Mouse (Mus musculus): Measurements from ENCODE around the gene Tmco4. TPM values are rescaled to one million over a fixed set of nuclear protein-coding genes. Genes with fewer than 3 reads are reported as not detected.
A peak's percentile ranks its signal among the peaks of the same experiment; 100 is the strongest.

Gene Tmco4
- total RNA-seq, 2 experiments from 2014 or later, result 1.5 to 1.8 TPM

GRCm38 (mm10) chr4:139054300-139054923 is 81.7 kb downstream of the Tmco4 start:
- DNase-seq (ENCODE audit: low spot score in 2 of 2), result peak; percentile 73 to 79

DNA sequence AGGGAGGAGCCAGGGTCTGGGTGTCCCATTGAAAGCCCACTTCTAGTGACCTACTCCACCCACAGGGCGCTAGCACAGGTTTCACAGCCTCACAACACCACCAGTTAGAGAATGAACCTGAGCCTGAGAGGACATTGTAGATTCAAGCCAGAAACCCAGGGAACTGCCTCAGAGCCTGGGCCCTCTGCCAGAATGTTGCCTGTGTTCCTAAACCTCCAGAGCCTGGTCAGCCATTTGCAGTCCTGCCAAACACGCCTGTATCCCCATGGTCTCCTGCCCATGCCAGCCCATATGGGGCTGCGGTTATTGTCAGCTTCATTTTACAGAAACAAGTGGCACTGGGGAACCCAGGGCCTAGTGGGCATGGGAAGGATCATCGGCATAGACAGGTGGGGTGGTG is 82.6 kb downstream of the Tmco4 start:
- no peak for DNase-seq (ENCODE audit: low spot score in 2 of 2)

DNA sequence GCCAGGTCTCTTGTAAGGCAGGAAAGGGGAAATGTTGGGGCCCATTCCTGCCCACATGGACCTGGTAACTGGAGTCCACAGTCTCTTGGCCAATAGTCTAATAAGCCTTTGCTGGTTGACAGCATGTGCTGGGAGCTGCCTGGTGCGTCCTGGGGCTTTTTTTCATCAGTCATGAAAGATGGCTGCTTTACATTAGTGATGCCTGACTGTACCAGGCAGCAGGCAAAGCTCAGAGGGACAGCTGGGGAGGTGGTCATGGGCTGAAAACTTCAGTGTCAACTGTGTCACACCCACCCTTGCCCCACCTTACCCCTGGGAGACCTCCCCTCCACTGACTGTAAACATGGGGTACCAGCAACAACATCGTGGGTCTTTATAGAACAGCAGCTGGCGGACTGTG is 83.1 kb downstream of the Tmco4 start:
- no peak for DNase-seq (ENCODE audit: low spot score in 2 of 2)

DNA sequence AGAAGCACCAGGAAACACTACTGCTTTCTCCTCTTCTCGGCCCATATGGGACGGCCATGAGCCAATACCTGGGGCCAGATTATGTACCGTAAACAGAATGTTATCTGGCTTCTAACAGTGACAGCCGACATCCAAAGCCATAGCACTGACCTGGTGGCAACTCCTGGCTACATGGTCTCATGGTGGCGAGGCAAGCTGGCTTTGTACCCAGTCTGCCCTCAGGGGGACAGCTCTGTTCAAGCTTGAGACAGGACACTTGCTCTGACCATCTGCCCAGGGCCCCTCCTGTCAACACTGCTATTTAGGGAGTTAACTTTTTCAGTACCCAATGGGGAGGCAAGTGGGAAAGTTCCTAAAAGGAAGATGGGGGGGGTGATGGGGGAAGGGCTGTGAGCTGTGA is 84.6 kb downstream of the Tmco4 start:
- DNase-seq (ENCODE audit: low spot score in 2 of 2), result no peak

DNA sequence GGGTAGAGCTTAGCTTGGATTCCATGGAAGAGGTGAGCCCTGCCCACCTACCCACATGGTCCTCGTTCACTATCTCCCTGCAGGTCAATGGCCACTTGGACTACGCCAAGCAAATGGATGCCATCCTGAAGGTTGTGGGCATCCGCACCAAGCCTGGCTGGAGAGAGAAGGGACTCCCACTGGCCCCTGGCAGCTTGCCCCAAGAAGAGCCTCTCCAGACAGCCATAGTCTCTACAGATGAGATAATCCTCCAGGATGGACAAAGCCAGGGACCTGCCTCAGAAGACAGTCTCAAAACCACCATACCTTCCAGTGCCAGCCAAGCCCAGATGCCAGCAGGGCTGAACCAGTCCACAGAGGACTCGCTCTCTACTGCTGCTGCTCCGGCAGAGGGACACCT is 85.3 kb downstream of the Tmco4 start:
- DNase-seq (ENCODE audit: low spot score in 2 of 2), result no peak

DNA sequence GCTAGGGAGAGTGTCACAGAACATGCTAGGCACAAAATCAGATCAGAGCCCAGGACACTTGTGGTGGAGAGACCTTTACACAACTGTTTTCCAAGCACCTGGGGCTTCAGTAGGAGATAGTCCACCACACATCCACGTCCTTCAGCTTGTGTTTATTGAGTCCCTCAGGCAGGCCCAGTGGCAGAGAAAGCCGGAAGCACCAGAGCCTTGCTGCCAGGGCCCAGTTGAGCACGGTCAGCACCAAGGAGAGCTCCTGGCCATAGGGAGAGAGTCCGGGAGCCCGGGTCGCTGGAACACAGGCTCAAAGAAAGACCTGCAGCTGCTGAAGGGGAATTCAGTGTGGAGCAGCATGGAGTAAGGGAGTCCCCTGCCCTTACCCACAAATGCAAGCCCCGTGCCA is 86.9 kb downstream of the Tmco4 start:
- peak in 1 of 2 experiments; percentile 54 for DNase-seq (ENCODE audit: low spot score in 2 of 2)

GRCm38 (mm10) chr4:139064831-139065230 is 92.1 kb downstream of the Tmco4 start:
- DNase-seq (ENCODE audit: low spot score in 2 of 2), result no peak

- peak in 1 of 2 experiments; percentile 65 for DNase-seq (ENCODE audit: low spot score in 2 of 2)
These were observed 95.6 kb downstream of the Tmco4 start for GRCm38 (mm10) chr4:139068287-139068686.

DNA sequence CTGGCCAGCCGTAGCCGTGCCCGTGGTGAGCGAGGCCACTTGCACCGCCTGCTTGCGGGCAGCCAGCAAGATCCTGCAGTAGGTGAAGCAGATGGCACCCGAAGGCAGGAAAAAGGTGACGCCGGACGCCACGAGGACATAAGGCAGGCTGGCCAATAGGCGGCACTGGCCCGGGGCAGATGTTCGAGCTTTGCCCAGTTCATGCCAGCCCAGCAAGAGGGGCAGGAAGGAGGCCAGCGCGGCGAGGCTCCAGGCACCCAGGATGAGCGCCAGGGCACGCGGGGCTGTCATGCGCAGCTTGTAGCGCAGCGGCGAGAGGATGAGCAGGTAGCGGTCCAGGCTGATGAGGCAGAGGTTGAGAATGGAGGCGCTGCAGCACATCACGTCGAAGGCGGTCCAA is 101.4 kb downstream of the Tmco4 start:
- peak in 1 of 2 experiments; percentile 39 for DNase-seq (ENCODE audit: low spot score in 2 of 2)

GRCm38 (mm10) chr4:139075041-139075711 is 102.5 kb downstream of the Tmco4 start, which contains the start of gene Htr6:
Gene Htr6, minus strand, starts transcription at chr4:139075570.
- peak in 1 of 2 experiments; percentile 45 for DNase-seq (ENCODE audit: low spot score in 2 of 2)

- DNase-seq (ENCODE audit: low spot score in 2 of 2), result no peak
These were observed 103.2 kb downstream of the Tmco4 start for GRCm38 (mm10) chr4:139075915-139076314.

DNA sequence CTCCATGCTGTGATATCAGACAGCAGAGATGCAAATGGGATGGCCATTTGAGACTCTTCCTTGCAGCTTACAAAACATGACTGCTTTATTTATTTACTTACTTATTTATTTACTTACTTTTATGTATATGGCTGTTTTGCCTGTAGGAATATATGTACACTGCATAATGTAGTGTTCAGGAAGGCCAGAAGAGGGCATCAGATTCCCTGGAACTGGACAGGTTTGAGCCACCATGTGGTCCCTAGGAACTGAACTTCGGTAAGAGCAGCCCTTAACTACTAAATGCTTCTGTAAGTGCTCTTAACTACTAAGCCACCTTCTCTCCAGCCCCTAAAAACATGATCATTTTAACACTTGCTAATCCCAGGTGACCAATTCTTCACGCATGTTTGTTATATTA is 105.6 kb downstream of the Tmco4 start:
- DNase-seq (ENCODE audit: low spot score in 2 of 2), result no peak

DNA sequence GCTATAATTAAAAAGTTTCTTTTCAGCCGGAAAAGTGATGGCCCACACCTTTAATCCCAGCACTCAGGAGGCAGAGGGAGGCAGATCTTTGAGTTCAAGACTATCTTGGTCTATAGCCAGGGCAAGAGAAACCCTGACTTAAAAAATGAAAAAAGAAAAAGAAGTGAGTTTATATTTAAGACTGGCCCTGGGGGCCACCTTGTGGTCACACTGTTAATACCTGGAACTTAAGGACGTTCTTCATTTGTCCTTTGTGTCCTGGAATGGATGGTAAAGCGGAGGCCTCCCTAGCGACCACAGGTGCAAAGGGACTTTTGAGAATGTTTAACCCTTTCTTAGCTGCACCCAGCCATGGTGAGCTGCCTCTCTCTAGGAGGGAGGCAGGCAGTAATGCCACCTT is 106.0 kb downstream of the Tmco4 start:
- DNase-seq (ENCODE audit: low spot score in 2 of 2), result no peak

- no peak for DNase-seq (ENCODE audit: low spot score in 2 of 2)
These were observed 106.8 kb downstream of the Tmco4 start for GRCm38 (mm10) chr4:139079439-139079838.

GRCm38 (mm10) chr4:139080259-139080658 is 107.6 kb downstream of the Tmco4 start:
- DNase-seq (ENCODE audit: low spot score in 2 of 2), result no peak

GRCm38 (mm10) chr4:139081270-139081931 is 108.7 kb downstream of the Tmco4 start:
- peak; percentile 42 to 61 for DNase-seq (ENCODE audit: low spot score in 2 of 2)

GRCm38 (mm10) chr4:139082790-139083564 is 110.3 kb downstream of the Tmco4 start:
- peak; percentile 78 to 81 for DNase-seq (ENCODE audit: low spot score in 2 of 2)

- DNase-seq (ENCODE audit: low spot score in 2 of 2), result no peak
These were observed 112.6 kb downstream of the Tmco4 start for GRCm38 (mm10) chr4:139085337-139085736.

GRCm38 (mm10) chr4:139086037-139086436 is 113.3 kb downstream of the Tmco4 start:
- peak; percentile 95 to 96 for DNase-seq (ENCODE audit: low spot score in 2 of 2)

DNA sequence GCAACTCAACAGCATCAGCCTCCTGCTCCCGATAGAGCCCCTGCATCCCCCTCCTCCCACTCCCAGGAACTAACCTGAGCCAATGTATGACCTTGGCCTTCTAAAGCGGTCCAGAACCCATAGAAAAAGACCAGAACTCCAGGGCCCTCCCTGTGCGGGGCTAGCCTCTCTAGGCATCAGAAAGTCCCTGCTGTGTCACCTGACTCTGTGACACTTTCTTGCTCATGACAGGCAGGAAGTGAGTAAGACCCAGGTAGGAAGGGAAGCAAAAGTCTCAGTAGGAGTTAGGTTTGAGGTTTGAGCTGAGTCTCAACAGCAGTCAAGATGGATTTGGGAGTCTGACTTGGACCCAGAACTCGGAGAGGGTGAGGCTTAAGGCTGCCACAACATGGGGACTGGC is 114.3 kb downstream of the Tmco4 start:
- no peak for DNase-seq (ENCODE audit: low spot score in 2 of 2)

DNA sequence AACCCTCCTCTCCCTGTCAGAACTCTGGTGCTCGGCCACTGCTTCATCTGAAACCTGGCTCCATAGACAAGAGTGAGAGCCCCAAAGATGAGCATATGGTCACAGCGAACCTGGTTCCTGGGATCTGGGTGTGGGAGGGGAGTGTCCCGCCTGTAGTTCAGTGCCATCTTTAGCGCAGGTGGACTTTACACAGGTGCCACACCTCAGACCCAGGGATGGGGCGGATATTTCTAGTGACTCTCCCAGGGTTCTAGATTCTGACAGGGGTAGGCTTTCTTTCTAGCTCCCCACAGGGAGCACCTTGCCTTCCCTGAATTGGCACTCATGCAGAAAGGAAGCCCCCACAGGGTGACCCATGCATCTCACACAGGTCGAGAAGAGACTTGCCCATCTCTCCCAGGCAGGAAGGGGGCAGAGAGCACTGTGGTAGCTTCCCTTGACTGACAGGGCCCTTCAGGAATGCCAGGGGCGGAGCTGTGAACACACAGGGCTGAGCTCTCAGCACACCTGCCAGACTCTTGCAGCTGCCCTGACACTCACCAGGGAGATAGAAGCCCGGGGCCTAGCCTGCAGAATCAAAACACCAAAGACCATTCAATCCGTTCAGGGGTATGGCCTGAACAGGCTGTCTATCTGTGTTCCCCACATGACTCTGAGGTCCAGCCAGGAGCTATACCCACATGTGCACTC is 116.4 kb downstream of the Tmco4 start:
- DNase-seq (ENCODE audit: low spot score in 2 of 2), result no peak

Data from layer of hippocampus, postnatal 10 days (tissue).